Mouse (Mus musculus) lung, adult 10 weeks (tissue): Measurements from ENCODE around the gene Mmp13. TPM values are rescaled to one million over a fixed set of nuclear protein-coding genes. Genes with fewer than 3 reads are reported as not detected.

Source experiments
- polyA plus RNA-seq: library from polyadenylated mRNA; stranded (reverse); fragments of 350-450 nt; fragmentation: Illumina TruSeq; extraction: RNeasy Lipid Tissue Mini Kit (QIAGEN cat#74804); gene quantifications from one replicate; pipeline ENCODE4 v1.2.3, GENCODE M21; 2014; ENCODE audit warnings: low read depth, low replicate concordance; ENCODE audit not compliant: insufficient read depth

Mmp13 gene
- polyA plus RNA-seq, result 0.28 TPM

GRCm38 (mm10) chr9:7272214-7272613 lies at the start of gene Mmp13:
Gene Mmp13 (plus strand): TSS chr9:7272514.

Other genes starting within 250 kb of the Mmp13 start
- 0.73 TPM for gene Dync2h1, start 88.1 kb upstream of the Mmp13 start, polyA plus RNA-seq
- 41.1 TPM for gene Dcun1d5, start 88.0 kb upstream of the Mmp13 start, polyA plus RNA-seq
- gene Mmp12, start 71.9 kb downstream of the Mmp13 start, polyA plus RNA-seq, result 3.3 TPM
- not detected for gene Mmp1b, start 115.5 kb downstream of the Mmp13 start, polyA plus RNA-seq
- 37.3 TPM for gene Mmp3, start 173.3 kb downstream of the Mmp13 start, polyA plus RNA-seq
- gene Mmp10, start 229.8 kb downstream of the Mmp13 start, polyA plus RNA-seq, result not detected